Mouse (Mus musculus): Measurements from ENCODE around the gene Dap.

The Dap gene

GRCm38 (mm10) chr15:31264827-31265226 is 40.7 kb downstream of the Dap start:
- in situ Hi-C loops (cut with MboI) = no loop called here

- in situ Hi-C loops (cut with MboI) = no loop called here
Measured at GRCm38 (mm10) chr15:31265404-31265803, 41.3 kb downstream of the Dap start.

- in situ Hi-C loops (cut with MboI) = no loop called here
Measured at GRCm38 (mm10) chr15:31265845-31266244, 41.7 kb downstream of the Dap start.

- in situ Hi-C loops (cut with MboI) = no loop called here
Measured at GRCm38 (mm10) chr15:31268148-31268547, 44.0 kb downstream of the Dap start.

GRCm38 (mm10) chr15:31269558-31269957 is 45.4 kb downstream of the Dap start:
- in situ Hi-C loops (cut with MboI) = no loop called here

GRCm38 (mm10) chr15:31272695-31273094 is 48.6 kb downstream of the Dap start:
- in situ Hi-C loops (cut with MboI) = no loop called here

- in situ Hi-C loops (cut with MboI) = no loop called here
Measured at GRCm38 (mm10) chr15:31273509-31273908, 49.4 kb downstream of the Dap start.

GRCm38 (mm10) chr15:31278090-31278489 is 54.0 kb downstream of the Dap start:
- in situ Hi-C loops (cut with MboI) = no loop called here

GRCm38 (mm10) chr15:31279120-31279519 is 55.0 kb downstream of the Dap start:
- in situ Hi-C loops (cut with MboI) = no loop called here

- in situ Hi-C loops (cut with MboI) = no loop called here
Measured at GRCm38 (mm10) chr15:31279577-31280004, 55.5 kb downstream of the Dap start.

- in situ Hi-C loops (cut with MboI) = no loop called here
Measured at GRCm38 (mm10) chr15:31280059-31280458, 55.9 kb downstream of the Dap start.

- in situ Hi-C loops (cut with MboI) = no loop called here
Measured at GRCm38 (mm10) chr15:31280683-31281082, 56.6 kb downstream of the Dap start.

GRCm38 (mm10) chr15:31281830-31282229 is 57.7 kb downstream of the Dap start:
- in situ Hi-C loops (cut with MboI) = no loop called here

- in situ Hi-C loops (cut with MboI) = no loop called here
Measured at GRCm38 (mm10) chr15:31282353-31282752, 58.2 kb downstream of the Dap start.

- in situ Hi-C loops (cut with MboI) = no loop called here
Measured at GRCm38 (mm10) chr15:31284142-31284541, 60.0 kb downstream of the Dap start.

GRCm38 (mm10) chr15:31284922-31285631 is 61.0 kb downstream of the Dap start:
- in situ Hi-C loops (cut with MboI) = no loop called here

- in situ Hi-C loops (cut with MboI) = no loop called here
Measured at GRCm38 (mm10) chr15:31285695-31286094, 61.6 kb downstream of the Dap start.

- in situ Hi-C loops (cut with MboI) = no loop called here
Measured at GRCm38 (mm10) chr15:31292627-31293026, 68.5 kb downstream of the Dap start.

GRCm38 (mm10) chr15:31294311-31294710 is 70.2 kb downstream of the Dap start:
- in situ Hi-C loops (cut with MboI) = no loop called here

GRCm38 (mm10) chr15:31296882-31297776 is 73.0 kb downstream of the Dap start:
- in situ Hi-C loops (cut with MboI) = no loop called here

GRCm38 (mm10) chr15:31297777-31298137 is 73.6 kb downstream of the Dap start:
- in situ Hi-C loops (cut with MboI) = no loop called here

GRCm38 (mm10) chr15:31299258-31299917 is 75.3 kb downstream of the Dap start:
- in situ Hi-C loops (cut with MboI) = no loop called here

All from mature B cell (primary cell).